Mouse (Mus musculus) adipose tissue, adult 10 weeks (tissue): ENCODE data around the gene Olfr1510. TPM values are rescaled to one million over a fixed set of nuclear protein-coding genes. Genes with fewer than 3 reads are reported as not detected.

Source experiments
- polyA plus RNA-seq: library from polyadenylated mRNA; stranded (reverse); fragments of 350-450 nt; fragmentation: Illumina TruSeq; extraction: RNeasy Lipid Tissue Mini Kit (QIAGEN cat#74804); gene quantifications from one replicate; pipeline ENCODE4 v1.2.3, GENCODE M21; 2014; ENCODE audit warnings: low read depth, low replicate concordance

Gene Olfr1510
- polyA plus RNA-seq = not detected

GRCm38 (mm10) chr14:52414273-52414672 is at the start of gene Olfr1510:
Gene Olfr1510, minus strand, starts transcription at chr14:52414373.

GRCm38 (mm10) chr14:52442690-52443089 is 28.5 kb upstream of the Olfr1510 start, which contains the start of gene Olfr1509:
Gene Olfr1509, plus strand, starts transcription at chr14:52442990.

DNA sequence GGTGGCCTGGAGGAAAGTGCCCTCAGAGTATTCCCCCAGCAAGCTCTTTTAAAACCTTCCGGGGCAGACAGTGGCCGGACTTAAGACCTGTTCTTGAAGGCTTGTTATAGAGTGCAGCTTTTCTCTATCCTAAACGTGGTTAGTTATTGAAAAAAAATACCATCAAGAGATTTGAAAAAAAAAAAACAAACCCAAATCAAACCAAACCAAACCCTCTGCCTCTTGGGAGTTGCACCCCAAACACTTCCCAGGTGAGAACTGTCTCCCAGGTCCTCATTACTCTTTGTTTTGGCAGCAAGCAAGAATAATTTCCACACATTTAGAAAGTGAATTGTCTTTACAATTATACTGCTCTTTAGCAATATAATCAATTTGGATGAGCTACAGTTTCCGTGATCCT is 16.9 kb downstream of the Olfr1510 start, which contains the start of gene Olfr1511:
TSS of gene Olfr1511 (minus strand) at position 101 of the 400 bp plus-strand sequence.

DNA sequence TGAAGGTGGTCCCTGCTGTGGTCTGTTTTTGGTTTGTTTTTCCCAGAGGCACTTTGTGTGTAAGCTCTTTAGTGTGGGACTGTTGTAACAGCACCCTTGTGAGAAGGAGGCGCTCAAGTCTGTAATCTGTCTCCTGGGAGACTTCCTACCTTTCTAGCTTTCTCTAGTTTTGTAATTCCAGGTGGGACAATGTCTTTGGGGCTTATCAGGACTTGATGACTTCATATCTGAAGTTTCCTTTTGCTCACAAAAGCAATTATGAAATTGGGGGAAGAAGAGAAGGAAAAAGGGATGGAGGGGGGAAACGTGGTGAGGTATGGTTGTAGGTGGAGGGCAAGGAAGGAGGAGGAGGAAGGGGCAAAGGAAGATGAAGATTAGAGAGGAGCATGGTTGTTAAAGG is 35.1 kb downstream of the Olfr1510 start, which contains the start of gene Olfr1512:
TSS of gene Olfr1512 (minus strand) at position 101 of the 400 bp plus-strand sequence.

Other genes starting within 250 kb of the Olfr1510 start
- 29.6 TPM for gene Supt16, start 217.0 kb downstream of the Olfr1510 start, polyA plus RNA-seq
- 49.0 TPM for gene Chd8, start 156.6 kb downstream of the Olfr1510 start, polyA plus RNA-seq
- gene Tox4, start 135.2 kb downstream of the Olfr1510 start, polyA plus RNA-seq = 22.7 TPM
- gene Rab2b, start 134.8 kb downstream of the Olfr1510 start, polyA plus RNA-seq = 11.5 TPM
- gene Mettl3, start 109.2 kb downstream of the Olfr1510 start, polyA plus RNA-seq = 29.7 TPM
- 6.8 TPM for gene Sall2, start 85.6 kb downstream of the Olfr1510 start, polyA plus RNA-seq
- not detected for gene Olfr1513, start 58.0 kb downstream of the Olfr1510 start, polyA plus RNA-seq
- not detected for gene Olfr1512, start 35.2 kb downstream of the Olfr1510 start, polyA plus RNA-seq
- gene Olfr1511, start 17.0 kb downstream of the Olfr1510 start, polyA plus RNA-seq = not detected
- gene Olfr1509, start 28.6 kb upstream of the Olfr1510 start, polyA plus RNA-seq = not detected
- gene Olfr1508, start 53.1 kb upstream of the Olfr1510 start, polyA plus RNA-seq = not detected
- not detected for gene Olfr1507, start 81.4 kb upstream of the Olfr1510 start, polyA plus RNA-seq